Mouse (Mus musculus) lung, embryonic 15.5 days (tissue): ENCODE measurements around the gene Fgfr2. TPM values are rescaled to one million over a fixed set of nuclear protein-coding genes. Genes with fewer than 3 reads are reported as not detected.

Experiments used
- ATAC-seq: fragments of 200-750 bp; cut with Nextera tagmentation; 2 replicates; pipeline ENCODE4 v1.8.0; 2017; ENCODE audit warnings: moderate number of reproducible peaks, borderline replicate concordance; ENCODE audit not compliant: low FRiP score, low TSS enrichment; ENCODE audit errors: extremely low read depth
- H3K27ac ChIP-seq: fragments of 300-500 bp; sonication (generic); 2 replicates; pipeline ENCODE4 v1.5.1; 2015; ENCODE audit warnings: moderate library complexity, mild to moderate bottlenecking, inconsistent platforms
- H3K27me3 ChIP-seq: fragments of 300-500 bp; sonication (generic); 2 replicates; pipeline ENCODE4 v1.6.1; 2015; ENCODE audit warnings: inconsistent platforms
- H3K36me3 ChIP-seq: fragments of 300-500 bp; sonication (generic); 2 replicates; pipeline ENCODE4 v1.6.1; 2015; ENCODE audit warnings: inconsistent platforms
- H3K4me1 ChIP-seq: fragments of 300-500 bp; sonication (generic); 2 replicates; pipeline ENCODE4 v1.6.1; 2015; ENCODE audit warnings: inconsistent platforms
- H3K4me2 ChIP-seq: fragments of 300-500 bp; sonication (generic); 2 replicates; pipeline ENCODE4 v1.6.1; 2015; ENCODE audit warnings: inconsistent platforms, mild to moderate bottlenecking, moderate library complexity
- H3K4me3 ChIP-seq: fragments of 300-500 bp; sonication (generic); 2 replicates; pipeline ENCODE4 v1.5.1; 2015; ENCODE audit warnings: mild to moderate bottlenecking, inconsistent platforms
- H3K9ac ChIP-seq: fragments of 300-500 bp; sonication (generic); 2 replicates; pipeline ENCODE4 v1.6.1; 2015; ENCODE audit warnings: inconsistent platforms
- H3K9me3 ChIP-seq: fragments of 300-500 bp; sonication (generic); 2 replicates; pipeline ENCODE4 v1.6.1; 2016; ENCODE audit warnings: inconsistent platforms
- WGBS: fragments of 180-500 bp; shearing (Covaris S2); methylation state at CpG from one replicate; pipeline ENCODE4 v1.1.7; 2015; 5-methylcytosine and 5-hydroxymethylcytosine counted together
- polyA plus RNA-seq: library from polyadenylated mRNA; unstranded; fragments of >200 nt; fragmentation: Nextera tagmentation; extraction: Ambion mirVana; gene quantifications from 2 replicates; pipeline ENCODE4 v1.2.1, GENCODE M21; 2015

Gene Fgfr2
- polyA plus RNA-seq, 1 experiment from 2014 or later = 160 TPM

DNA sequence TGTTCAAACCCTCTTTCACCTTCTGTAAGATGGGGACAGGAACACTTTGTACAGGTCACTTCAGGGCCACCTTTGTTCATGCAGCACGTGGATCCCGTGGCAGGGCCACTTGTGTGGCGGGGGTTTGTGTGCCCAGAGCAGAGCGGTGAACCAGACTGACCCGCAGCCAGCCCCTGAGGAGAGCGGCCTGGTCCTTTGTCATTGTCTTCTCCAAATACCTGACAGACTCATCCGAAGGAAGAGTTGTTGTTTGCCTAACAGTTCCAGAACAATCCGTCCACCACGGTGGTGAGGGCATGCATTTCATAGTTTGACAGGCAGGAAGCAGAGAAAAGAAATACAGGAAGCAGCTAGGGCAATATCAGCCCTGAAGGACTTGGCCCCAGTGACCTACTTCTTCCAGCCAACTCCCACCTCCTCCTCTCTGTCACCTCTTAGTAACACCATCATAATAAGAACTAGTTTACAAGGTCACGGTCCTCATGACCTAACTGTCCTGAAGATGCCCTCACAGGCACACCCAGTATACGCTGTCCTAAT, 2365.8 kb downstream of the Fgfr2 start:
- Histone ChIP-seq H3K4me2 (no peak overlapping the region), H3K27me3 (no peaks in the 10 kb centered on the region), H3K4me1 (peaks cover 23% of the 10 kb centered on the region), H3K27ac (no peak overlapping the region), H3K4me3 (no peak overlapping the region), H3K9me3 (no peaks in the 10 kb centered on the region), H3K9ac (no peak overlapping the region), H3K36me3 (peaks cover 10% of the 10 kb centered on the region; the same call in 1 of the 2 replicates)
- ATAC-seq = no peak
- WGBS = 60% methylated on average over 11 of the region's 11 CpGs

GRCm38 (mm10) chr7:130756343-130756835, 2366.8 kb downstream of the Fgfr2 start:
- peaks cover 15% of the 10 kb centered on the region; the same call in 1 of the 2 replicates for H3K36me3 ChIP-seq
- H3K4me2 ChIP-seq = no peak overlapping the region
- WGBS = 50% methylated on average over 7 of the region's 7 CpGs
- H3K27me3 ChIP-seq = no peaks in the 10 kb centered on the region
- H3K9ac ChIP-seq = no peak overlapping the region
- no peaks in the 10 kb centered on the region for H3K9me3 ChIP-seq
- peak overlapping the region; percentile 14; the same call in 1 of the 2 replicates for H3K27ac ChIP-seq
- ATAC-seq = no peak
- no peak overlapping the region for H3K4me3 ChIP-seq
- H3K4me1 ChIP-seq = peaks cover 20% of the 10 kb centered on the region

DNA sequence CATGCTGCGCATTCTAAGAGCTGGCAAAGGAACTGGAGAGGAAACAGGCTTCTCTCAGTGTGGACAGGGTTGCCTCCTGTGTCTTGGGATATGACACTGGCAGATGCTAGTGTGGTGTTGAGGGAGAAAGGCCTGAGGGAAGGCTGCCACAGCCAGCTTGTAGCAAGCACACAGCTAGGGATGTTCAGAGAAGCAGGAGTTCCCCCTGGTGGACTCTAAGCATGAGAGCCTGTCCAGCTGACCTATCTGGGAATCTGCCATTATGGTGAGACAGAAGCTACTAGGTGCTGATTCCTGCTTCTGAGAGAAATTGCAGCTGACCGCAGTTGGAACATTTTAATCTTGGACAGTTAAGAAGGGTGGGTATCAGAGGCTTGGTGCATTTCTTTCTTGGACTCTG, 2368.4 kb downstream of the Fgfr2 start:
- no peak for ATAC-seq
- Histone ChIP-seq H3K9ac (no peak overlapping the region), H3K36me3 (peaks cover 18% of the 10 kb centered on the region; the same call in 1 of the 2 replicates), H3K4me2 (no peak overlapping the region), H3K27me3 (no peaks in the 10 kb centered on the region), H3K27ac (no peak overlapping the region), H3K9me3 (no peaks in the 10 kb centered on the region), H3K4me1 (peaks cover 20% of the 10 kb centered on the region), H3K4me3 (no peak overlapping the region)
- 86% methylated on average over 2 of the region's 2 CpGs for WGBS

DNA sequence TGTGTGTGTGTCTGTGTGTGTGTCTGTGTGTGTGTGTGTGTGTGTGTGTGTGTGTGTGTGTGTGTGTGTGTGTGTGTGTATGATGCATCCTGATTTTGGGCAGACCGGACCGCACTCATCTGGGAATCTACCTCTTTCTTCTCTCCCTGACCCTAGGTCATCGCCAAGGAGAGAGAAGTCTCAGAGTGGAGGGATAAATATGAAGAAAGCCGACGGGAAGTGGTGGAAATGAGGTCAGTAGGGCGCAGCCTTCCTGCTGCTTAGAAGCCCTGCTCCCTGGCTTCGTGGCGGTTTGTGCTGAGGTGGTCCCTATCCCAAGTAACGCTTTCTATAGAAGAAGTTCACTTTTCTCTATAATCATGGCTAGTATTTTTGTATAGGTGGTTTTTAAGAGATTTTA, 2371.5 kb downstream of the Fgfr2 start:
- ATAC-seq = no peak
- Histone ChIP-seq H3K4me1 (peaks cover 18% of the 10 kb centered on the region), H3K36me3 (peaks cover 11% of the 10 kb centered on the region; the same call in 1 of the 2 replicates), H3K27ac (no peak overlapping the region), H3K4me3 (no peak overlapping the region), H3K9ac (no peak overlapping the region), H3K9me3 (no peaks in the 10 kb centered on the region), H3K27me3 (no peaks in the 10 kb centered on the region), H3K4me2 (no peak overlapping the region)
- WGBS = 58% methylated on average over 9 of the region's 9 CpGs

GRCm38 (mm10) chr7:130750752-130751490, 2372.2 kb downstream of the Fgfr2 start:
- H3K27ac ChIP-seq = no peak overlapping the region
- no peak overlapping the region for H3K4me3 ChIP-seq
- H3K36me3 ChIP-seq = peaks cover 11% of the 10 kb centered on the region; the same call in 1 of the 2 replicates
- H3K27me3 ChIP-seq = no peaks in the 10 kb centered on the region
- ATAC-seq = no peak
- WGBS = 60% methylated on average over 17 of the region's 17 CpGs
- no peaks in the 10 kb centered on the region for H3K9me3 ChIP-seq
- H3K4me1 ChIP-seq = peaks cover 11% of the 10 kb centered on the region
- H3K4me2 ChIP-seq = no peak overlapping the region
- no peak overlapping the region for H3K9ac ChIP-seq

DNA sequence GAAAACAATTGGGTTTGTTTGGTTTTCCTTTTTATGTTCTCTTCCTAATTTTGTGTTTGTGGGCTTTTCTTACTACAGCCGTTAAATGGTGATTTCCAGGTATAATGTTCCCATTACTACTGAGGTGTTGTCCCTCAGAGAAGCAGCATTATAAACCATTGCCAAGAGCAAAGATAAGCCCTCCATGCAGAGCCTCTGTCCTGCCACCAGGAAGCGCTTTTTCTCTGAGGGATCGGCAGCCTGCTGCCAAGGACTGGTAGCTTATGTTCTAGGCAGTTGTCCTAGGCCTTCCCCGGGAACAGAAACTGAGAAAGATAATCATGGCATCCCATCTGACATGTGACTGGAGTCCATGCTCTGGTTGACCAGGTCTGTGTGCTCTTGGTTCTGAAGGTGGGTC, 2374.0 kb downstream of the Fgfr2 start:
- WGBS = 85% methylated on average over 4 of the region's 4 CpGs

DNA sequence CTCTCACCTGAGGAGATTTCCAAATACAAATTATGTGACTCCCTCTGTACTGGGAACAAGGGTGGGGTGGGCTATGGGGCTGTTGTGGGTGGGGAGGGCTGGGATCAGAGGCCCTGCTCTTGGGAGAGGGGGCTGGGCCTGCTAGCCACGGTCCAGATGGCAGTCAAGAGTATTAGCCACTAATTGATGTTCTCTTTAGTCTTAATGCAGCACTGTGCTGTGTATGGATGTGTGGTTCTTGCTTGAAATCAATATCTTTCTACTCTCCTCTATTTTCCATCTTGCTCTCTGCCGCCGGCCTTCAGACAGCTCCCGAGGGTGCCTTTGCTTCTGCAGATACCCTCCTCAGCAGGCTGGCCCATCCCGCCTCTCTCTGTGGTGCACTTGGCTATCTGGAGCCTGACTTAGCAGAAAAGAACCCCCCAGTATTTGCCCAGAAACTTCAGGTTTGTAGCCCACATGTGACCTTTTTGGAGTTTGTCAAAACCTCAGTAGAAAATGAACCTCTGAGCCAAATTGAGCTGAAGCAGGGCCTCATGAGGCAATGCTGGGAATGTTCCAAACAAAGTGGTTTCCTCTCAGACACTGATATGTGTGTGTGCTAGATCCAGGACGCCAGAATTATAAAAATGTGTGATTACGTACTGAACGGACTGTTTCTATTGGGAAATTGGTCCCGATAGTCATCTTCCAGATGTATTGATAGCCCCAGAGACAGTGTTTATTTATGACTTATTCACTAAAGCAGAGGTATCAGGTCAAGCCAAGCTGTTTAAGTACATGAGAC, 2379.7 kb downstream of the Fgfr2 start:
- Histone ChIP-seq H3K27me3 (no peaks in the 10 kb centered on the region), H3K4me3 (no peak overlapping the region), H3K4me1 (no peaks in the 10 kb centered on the region), H3K27ac (no peak overlapping the region), H3K9ac (no peak overlapping the region), H3K4me2 (no peak overlapping the region), H3K36me3 (peaks cover 44% of the 10 kb centered on the region), H3K9me3 (no peaks in the 10 kb centered on the region)
- ATAC-seq = no peak
- whole genome bisulfite sequencing = 86% methylated on average over 9 of the region's 9 CpGs

More for the DNA sequence above, 2374.0 kb downstream of the Fgfr2 start:
- Histone ChIP-seq H3K27me3 (no peaks in the 10 kb centered on the region), H3K27ac (no peak overlapping the region), H3K36me3 (peaks cover 15% of the 10 kb centered on the region; the same call in 1 of the 2 replicates), H3K9me3 (no peaks in the 10 kb centered on the region), H3K9ac (no peak overlapping the region), H3K4me3 (no peak overlapping the region), H3K4me1 (no peaks in the 10 kb centered on the region; the same call in 1 of the 2 replicates), H3K4me2 (no peak overlapping the region)
- ATAC-seq = no peak

DNA sequence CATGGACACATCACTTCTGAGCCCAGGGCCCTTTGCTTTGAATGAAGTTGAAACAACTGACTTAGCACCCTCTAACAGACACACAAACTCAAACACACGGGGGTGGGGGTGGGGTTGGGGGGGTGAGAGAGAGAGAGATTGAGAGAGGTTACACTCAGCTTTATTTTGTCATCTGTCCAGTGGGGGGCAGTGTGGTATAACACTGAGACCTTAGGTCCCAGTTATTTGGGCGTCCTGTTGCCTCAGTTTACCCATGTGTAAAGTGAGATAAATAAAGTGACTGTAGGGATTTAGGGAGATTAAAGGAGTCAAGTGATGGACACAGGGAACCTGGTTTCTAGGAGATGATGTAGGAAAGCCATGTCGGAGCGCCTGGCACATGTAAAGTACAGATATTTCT, 2382.1 kb downstream of the Fgfr2 start:
- H3K4me2 ChIP-seq = no peak overlapping the region
- H3K9me3 ChIP-seq = no peaks in the 10 kb centered on the region
- no peak overlapping the region for H3K9ac ChIP-seq
- peaks cover 58% of the 10 kb centered on the region for H3K36me3 ChIP-seq
- H3K4me1 ChIP-seq = no peaks in the 10 kb centered on the region
- no peak overlapping the region for H3K27ac ChIP-seq
- no peak for ATAC-seq
- WGBS = 78% methylated on average over 4 of the region's 4 CpGs
- H3K4me3 ChIP-seq = no peak overlapping the region
- H3K27me3 ChIP-seq = no peaks in the 10 kb centered on the region

DNA sequence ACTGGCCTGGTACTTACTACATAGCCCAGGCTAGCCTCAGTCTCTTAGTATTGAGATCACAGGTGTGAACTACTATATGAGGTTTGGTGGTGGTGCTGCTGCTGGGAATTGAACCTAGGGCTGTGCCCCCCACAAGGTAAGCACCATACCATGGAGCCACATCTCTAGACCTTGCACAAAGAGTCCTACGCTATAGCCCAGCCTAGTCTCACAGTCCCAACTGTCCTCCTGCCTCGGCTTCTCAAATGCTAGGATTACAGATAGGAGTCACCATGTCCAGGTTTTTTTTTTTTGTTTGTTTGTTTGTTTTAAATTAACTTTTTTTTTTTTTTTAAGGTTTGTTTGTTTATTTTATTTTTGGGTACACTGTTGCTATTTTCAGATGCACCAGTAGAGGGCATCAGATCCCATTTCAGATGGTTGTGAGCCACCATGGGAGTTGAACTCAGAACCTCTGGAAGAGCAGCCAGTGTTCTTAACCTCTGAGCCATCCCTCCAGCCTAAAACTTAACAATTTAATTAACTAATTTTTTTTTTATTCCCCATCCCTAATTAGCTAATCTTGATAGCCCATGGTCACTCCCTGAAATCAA, 2388.9 kb downstream of the Fgfr2 start:
- peak; percentile 52; the same call in 1 of the 2 replicates for ATAC-seq
- H3K27ac ChIP-seq = no peak overlapping the region
- no peaks in the 10 kb centered on the region for H3K9me3 ChIP-seq
- WGBS = 96% methylated on average over 2 of the region's 2 CpGs
- no peak overlapping the region for H3K9ac ChIP-seq
- peaks cover 7% of the 10 kb centered on the region for H3K4me1 ChIP-seq
- no peaks in the 10 kb centered on the region for H3K27me3 ChIP-seq
- H3K4me3 ChIP-seq = no peak overlapping the region
- peaks cover 32% of the 10 kb centered on the region; the same call in 1 of the 2 replicates for H3K36me3 ChIP-seq
- no peak overlapping the region for H3K4me2 ChIP-seq

GRCm38 (mm10) chr7:130733423-130733822, 2389.7 kb downstream of the Fgfr2 start:
- H3K4me1 ChIP-seq = peaks cover 7% of the 10 kb centered on the region
- H3K36me3 ChIP-seq = peaks cover 40% of the 10 kb centered on the region
- WGBS = 90% methylated on average over 8 of the region's 8 CpGs
- H3K27ac ChIP-seq = no peak overlapping the region
- H3K9me3 ChIP-seq = no peaks in the 10 kb centered on the region
- H3K4me2 ChIP-seq = no peak overlapping the region
- no peak overlapping the region for H3K9ac ChIP-seq
- H3K4me3 ChIP-seq = no peak overlapping the region
- H3K27me3 ChIP-seq = no peaks in the 10 kb centered on the region
- no peak for ATAC-seq

- ATAC-seq = no peak
- Histone ChIP-seq H3K36me3 (peaks cover 38% of the 10 kb centered on the region), H3K4me3 (no peak overlapping the region), H3K9me3 (no peaks in the 10 kb centered on the region), H3K4me2 (no peak overlapping the region), H3K27me3 (no peaks in the 10 kb centered on the region), H3K9ac (no peak overlapping the region), H3K4me1 (peaks cover 7% of the 10 kb centered on the region), H3K27ac (no peak overlapping the region)
- 78% methylated on average over 6 of the region's 6 CpGs for WGBS
These were observed 2390.2 kb downstream of the Fgfr2 start for GRCm38 (mm10) chr7:130732908-130733307.
